Mouse (Mus musculus) limb, embryonic 13.5 days (tissue): ENCODE data around the gene Chm. TPM values are rescaled to one million over a fixed set of nuclear protein-coding genes. Genes with fewer than 3 reads are reported as not detected.
A peak's percentile ranks its signal among the peaks of the same experiment; 100 is the strongest.
"Not testable (repeated sequence)": the region's sequence is repeated elsewhere in the genome, so short reads cannot be mapped to it uniquely, and the experiment has no call there.

Source experiments
- ATAC-seq: fragments of 200-750 bp; cut with Nextera tagmentation; 2 replicates; pipeline ENCODE4 v1.8.0; 2017; ENCODE audit warnings: low read depth, moderate number of reproducible peaks, moderate TSS enrichment; ENCODE audit not compliant: low FRiP score
- H3K27ac ChIP-seq: fragments of 300-500 bp; sonication (generic); 2 replicates; pipeline ENCODE4 v1.5.1; 2015; ENCODE audit warnings: inconsistent platforms, mild to moderate bottlenecking, moderate library complexity
- H3K27me3 ChIP-seq: fragments of 300-500 bp; sonication (generic); 2 replicates; pipeline ENCODE4 v1.6.1; 2015; ENCODE audit warnings: mild to moderate bottlenecking, inconsistent platforms
- H3K36me3 ChIP-seq: fragments of 300-500 bp; sonication (generic); 2 replicates; pipeline ENCODE4 v1.6.1; 2015; ENCODE audit warnings: inconsistent platforms, mild to moderate bottlenecking, moderate library complexity
- H3K4me1 ChIP-seq: fragments of 300-500 bp; sonication (generic); 2 replicates; pipeline ENCODE4 v1.6.1; 2015; ENCODE audit warnings: inconsistent platforms
- H3K4me2 ChIP-seq: fragments of 300-500 bp; sonication (generic); replicated peaks from 2 replicates; pipeline ENCODE4 v1.6.1; 2015; ENCODE audit warnings: inconsistent platforms, mild to moderate bottlenecking, moderate library complexity
- H3K4me3 ChIP-seq: fragments of 300-500 bp; sonication (generic); 2 replicates; pipeline ENCODE4 v1.5.1; 2015; ENCODE audit warnings: moderate library complexity, mild to moderate bottlenecking, inconsistent platforms
- H3K9ac ChIP-seq: fragments of 300-500 bp; sonication (generic); 2 replicates; pipeline ENCODE4 v1.6.1; 2015; ENCODE audit warnings: mild to moderate bottlenecking, inconsistent platforms
- H3K9me3 ChIP-seq: fragments of 300-500 bp; sonication (generic); 2 replicates; pipeline ENCODE4 v1.6.1; 2016; ENCODE audit warnings: inconsistent platforms
- whole genome bisulfite sequencing: fragments of 180-500 bp; shearing (Covaris S2); methylation state at CpG from one replicate; pipeline ENCODE4 v1.1.7; 2015; 5-methylcytosine and 5-hydroxymethylcytosine counted together
- polyA plus RNA-seq: library from polyadenylated mRNA; unstranded; fragments of >200 nt; fragmentation: Nextera tagmentation; extraction: Ambion mirVana; gene quantifications from 2 replicates; pipeline ENCODE4 v1.2.1, GENCODE M21; 2015

Gene Chm
- polyA plus RNA-seq: 12.0 and 13.9 TPM in 2 replicates

DNA sequence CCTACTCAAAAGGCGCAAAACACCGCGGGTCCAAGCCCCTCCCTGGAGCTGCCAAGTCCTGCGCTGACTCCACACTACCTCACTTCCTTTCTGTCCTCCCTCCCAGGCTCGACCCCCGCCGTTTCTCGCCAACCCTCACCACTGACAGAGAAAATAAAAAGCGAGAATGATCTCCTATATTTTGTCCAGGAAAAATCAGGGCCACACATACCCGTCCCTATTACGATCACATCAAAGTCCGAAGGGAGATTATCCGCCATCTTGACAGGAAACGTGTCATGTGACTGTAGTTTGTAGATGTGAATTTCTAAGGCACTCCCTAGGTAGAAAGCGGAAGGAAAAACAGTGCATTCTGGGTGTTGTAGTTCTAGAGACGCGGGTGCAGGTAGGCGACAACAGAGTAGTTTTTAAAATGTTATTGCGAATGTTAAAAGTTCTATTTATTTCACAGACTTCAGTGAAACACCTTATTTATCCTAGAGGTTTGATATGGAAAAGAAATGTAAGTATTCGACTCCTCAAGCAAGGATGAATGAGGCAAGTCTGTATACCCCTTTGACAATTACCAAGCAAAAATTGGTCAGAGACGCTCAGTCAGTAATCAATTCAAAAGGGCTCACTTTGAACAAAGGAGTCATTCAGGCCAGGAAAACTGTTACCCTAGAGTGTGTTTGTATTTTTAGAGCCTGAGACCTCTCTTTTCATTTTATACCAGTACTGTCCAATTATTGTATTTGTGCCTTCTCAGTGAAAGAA is at the start of gene Chm:
Gene Chm (minus strand): TSS at position 288 of the 756 bp plus-strand sequence.
- Histone ChIP-seq H3K9me3 (no peaks in the 10 kb centered on the region), H3K4me3 (peak within 1 kb of the TSS; percentile 52), H3K4me2 (peak within 1 kb of the TSS; percentile 60), H3K27me3 (no peaks in the 10 kb centered on the region), H3K9ac (peak within 1 kb of the TSS; percentile 61), H3K36me3 (no peaks in the 10 kb centered on the region), H3K27ac (no peak within 1 kb of the TSS), H3K4me1 (no peaks in the 10 kb centered on the region)
- peak; percentile 96 for ATAC-seq
- WGBS: 14% methylated on average over 21 of the region's 21 CpGs

DNA sequence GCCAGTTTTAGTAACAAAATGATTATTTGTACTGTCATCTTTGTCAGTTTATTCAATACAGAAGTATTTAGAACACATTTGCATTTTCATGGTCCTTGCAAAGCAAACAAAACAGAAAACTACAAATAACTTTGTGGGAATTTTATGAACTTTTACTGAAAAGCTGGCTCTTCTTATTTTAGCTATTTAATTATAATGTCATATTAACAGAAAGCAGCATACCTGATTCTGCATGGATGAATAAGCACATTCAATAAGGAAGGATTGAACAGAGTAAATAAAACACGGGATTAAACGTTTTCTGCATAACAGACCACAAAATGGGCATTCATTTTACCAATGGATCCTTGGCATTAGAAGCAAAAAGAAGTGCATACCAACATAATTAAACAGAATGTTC is 8.6 kb upstream of the Chm start:
- H3K9ac ChIP-seq: no peak overlapping the region
- no peaks in the 10 kb centered on the region for H3K27me3 ChIP-seq
- H3K4me3 ChIP-seq: no peak overlapping the region
- H3K27ac ChIP-seq: no peak overlapping the region
- H3K9me3 ChIP-seq: no peaks in the 10 kb centered on the region
- no peak for ATAC-seq
- no peaks in the 10 kb centered on the region for H3K4me1 ChIP-seq
- WGBS: 56% methylated on average over 2 of the region's 2 CpGs
- no peaks in the 10 kb centered on the region for H3K36me3 ChIP-seq
- no peak overlapping the region for H3K4me2 ChIP-seq

DNA sequence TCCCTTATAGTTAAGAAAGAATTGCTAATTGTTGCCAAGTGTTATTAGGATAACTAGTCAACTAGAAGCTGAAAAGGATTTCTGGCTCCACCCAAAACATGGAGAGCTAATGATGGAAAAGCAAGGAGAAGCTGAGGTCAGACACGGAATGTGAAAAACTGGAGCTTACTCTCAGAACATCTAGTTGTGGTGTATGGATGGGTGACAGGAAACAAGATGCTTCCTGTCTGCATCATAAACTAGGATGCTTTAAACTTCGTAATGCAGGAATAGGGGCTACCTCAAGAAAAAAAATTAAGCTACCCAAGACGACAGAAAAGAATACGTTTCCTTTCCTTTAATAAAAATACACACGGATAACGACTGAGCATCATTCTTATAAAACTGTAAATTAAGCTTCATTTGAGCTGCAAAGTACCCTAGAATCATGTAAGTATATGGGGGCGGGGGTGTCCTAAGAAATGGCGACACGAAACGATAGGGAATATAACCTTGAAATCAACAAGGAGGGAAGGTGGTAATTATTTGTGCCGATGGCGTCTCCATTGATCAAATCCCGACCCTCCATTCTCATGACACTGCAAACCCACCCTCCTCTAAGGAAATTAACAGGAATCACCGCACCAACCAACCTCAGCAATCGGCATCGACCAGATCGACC is 618 bp downstream of the Chm start:
- Histone ChIP-seq H3K4me1 (no peaks in the 10 kb centered on the region), H3K36me3 (no peaks in the 10 kb centered on the region), H3K9ac (peak overlapping the region; percentile 61), H3K27me3 (no peaks in the 10 kb centered on the region), H3K9me3 (no peaks in the 10 kb centered on the region), H3K27ac (no peak overlapping the region), H3K4me3 (peak overlapping the region; percentile 52), H3K4me2 (peak overlapping the region; percentile 60)
- ATAC-seq: no peak
- 20% methylated on average over 17 of the region's 17 CpGs for whole genome bisulfite sequencing

DNA sequence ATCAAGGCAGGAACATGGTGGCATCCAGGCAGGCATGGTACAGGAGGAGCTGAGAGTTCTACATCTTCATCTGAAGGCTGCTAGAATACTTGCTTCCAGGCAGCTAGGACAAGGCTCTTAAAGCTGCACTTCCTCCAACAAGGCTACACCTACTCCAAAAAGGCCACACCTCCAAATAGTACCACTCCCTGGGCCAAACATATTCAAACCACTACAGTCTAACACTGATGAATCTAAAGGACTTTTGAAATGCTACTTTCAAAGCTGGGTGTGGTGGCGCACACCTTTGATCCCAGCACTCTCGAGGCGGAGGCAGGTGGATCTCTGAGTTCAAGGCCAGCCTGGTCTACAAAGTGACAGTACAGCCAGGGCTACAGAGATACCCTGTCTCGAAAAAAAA is 4.5 kb downstream of the Chm start:
- 90% methylated on average over 4 of the region's 4 CpGs for WGBS

DNA sequence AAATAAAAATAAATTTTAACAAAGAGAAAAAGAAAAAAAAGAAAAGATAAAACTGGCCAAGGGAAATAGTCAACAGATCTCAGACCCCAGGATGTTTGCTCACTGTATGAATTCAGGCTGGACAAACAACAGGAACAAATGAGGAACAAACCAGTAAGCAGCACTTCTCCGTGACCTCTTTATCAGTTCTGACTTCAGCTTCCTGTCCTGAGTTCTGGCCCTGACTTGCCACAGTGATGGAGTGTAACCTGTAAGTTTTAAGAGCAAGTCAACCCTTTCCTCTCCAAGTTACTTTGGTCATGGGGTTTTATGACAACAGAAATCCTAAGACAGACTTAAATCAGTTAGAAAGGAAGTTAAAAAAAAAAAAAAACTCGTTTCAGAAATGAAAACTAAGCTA is 12.6 kb downstream of the Chm start:
- Histone ChIP-seq H3K36me3 (no peaks in the 10 kb centered on the region), H3K4me1 (no peaks in the 10 kb centered on the region), H3K4me2 (no peak overlapping the region), H3K27ac (no peak overlapping the region), H3K9ac (no peak overlapping the region), H3K4me3 (no peak overlapping the region), H3K9me3 (no peaks in the 10 kb centered on the region), H3K27me3 (no peaks in the 10 kb centered on the region)
- no peak for ATAC-seq
- WGBS: 72% methylated on average over 2 of the region's 2 CpGs

More for the DNA sequence above, 4.5 kb downstream of the Chm start:
- H3K9me3 ChIP-seq, H3K36me3 ChIP-seq, H3K4me2 ChIP-seq, H3K4me1 ChIP-seq, H3K9ac ChIP-seq, H3K27ac ChIP-seq, H3K4me3 ChIP-seq, H3K27me3 ChIP-seq, ATAC-seq: not testable (repeated sequence)

DNA sequence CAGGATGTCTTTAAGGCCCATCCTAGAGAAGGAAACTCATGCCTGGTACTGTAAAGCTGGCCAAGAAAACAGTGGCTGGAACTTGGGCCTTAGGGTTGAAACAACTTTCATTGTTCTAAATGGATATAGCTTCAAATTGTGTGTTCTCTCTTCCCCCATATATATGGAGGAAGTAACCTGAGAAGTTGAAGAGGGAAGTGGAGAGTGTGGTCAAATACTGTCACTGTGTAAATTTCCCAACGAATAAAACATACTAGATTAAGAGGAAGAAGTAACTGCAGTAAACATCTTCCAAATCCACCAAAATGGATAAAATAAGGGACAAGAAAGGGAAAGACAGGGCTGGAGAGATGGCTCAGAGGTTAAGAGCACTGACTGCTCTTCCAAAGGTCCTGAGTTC is 13.0 kb downstream of the Chm start:
- Histone ChIP-seq H3K9ac (no peak overlapping the region), H3K36me3 (no peaks in the 10 kb centered on the region), H3K4me3 (no peak overlapping the region), H3K9me3 (no peaks in the 10 kb centered on the region), H3K4me2 (no peak overlapping the region), H3K27me3 (no peaks in the 10 kb centered on the region), H3K4me1 (no peaks in the 10 kb centered on the region), H3K27ac (no peak overlapping the region)
- no peak for ATAC-seq
- WGBS: 76% methylated on average over 1 of the region's 1 CpGs

DNA sequence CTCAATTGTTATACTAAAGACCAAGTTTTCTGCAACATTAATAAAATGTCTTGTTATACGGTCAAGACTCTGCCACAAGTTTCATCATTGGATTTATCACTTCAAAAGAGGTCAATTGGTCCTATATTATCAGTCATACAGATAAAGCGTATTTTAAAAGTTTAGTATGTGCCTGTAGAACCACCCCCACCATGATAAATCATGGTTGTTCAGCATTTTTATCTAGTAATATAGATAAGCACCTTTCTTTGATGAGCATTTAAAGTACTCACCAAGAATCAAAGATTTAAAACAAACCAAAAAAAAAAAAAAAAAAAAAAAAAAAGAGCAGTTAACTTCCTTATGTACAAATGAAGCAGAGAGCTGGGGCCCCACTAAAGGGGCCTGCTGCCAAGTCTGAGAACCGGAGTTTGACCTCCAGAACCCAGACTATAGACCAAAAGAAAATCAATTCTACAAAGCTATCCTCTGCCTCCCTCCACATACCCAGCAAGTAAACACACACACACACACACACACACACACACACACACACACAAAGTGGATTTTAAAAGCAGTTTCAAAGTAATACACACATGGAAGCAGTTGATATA is 25.0 kb downstream of the Chm start:
- H3K9me3 ChIP-seq: no peaks in the 10 kb centered on the region
- no peak overlapping the region for H3K9ac ChIP-seq
- 0 out of 2 replicates have a peak, but pooled peaks cover 4% of the 10 kb centered on the region for H3K36me3 ChIP-seq
- H3K27ac ChIP-seq: no peak overlapping the region
- H3K27me3 ChIP-seq: no peaks in the 10 kb centered on the region
- no peak for ATAC-seq
- no peak overlapping the region for H3K4me3 ChIP-seq
- 62% methylated on average over 3 of the region's 3 CpGs for WGBS
- no peak overlapping the region for H3K4me2 ChIP-seq
- no peaks in the 10 kb centered on the region for H3K4me1 ChIP-seq

DNA sequence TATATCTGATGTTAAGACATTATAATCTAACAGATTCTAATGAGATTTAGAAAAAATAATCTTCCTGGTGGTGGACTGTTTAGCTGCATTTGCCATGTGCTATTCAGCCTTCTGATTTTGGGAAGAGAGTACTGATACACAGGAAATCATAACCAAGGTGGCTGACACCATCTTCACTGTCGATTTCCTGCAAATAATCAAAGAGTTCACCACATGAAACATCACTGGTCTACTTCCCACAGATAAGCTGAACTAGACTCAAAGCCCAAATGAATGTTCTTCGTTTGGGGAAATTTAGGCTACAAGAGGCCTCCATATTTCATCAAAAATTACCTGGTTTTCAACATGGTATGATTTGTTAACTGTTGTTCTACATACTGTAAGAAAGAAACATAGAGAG is 101.1 kb downstream of the Chm start:
- Histone ChIP-seq H3K27me3 (no peaks in the 10 kb centered on the region), H3K4me1 (no peaks in the 10 kb centered on the region), H3K27ac (no peak overlapping the region), H3K9ac (no peak overlapping the region), H3K4me3 (no peak overlapping the region), H3K36me3 (no peaks in the 10 kb centered on the region), H3K9me3 (no peaks in the 10 kb centered on the region), H3K4me2 (no peak overlapping the region)
- no peak for ATAC-seq
- 83% methylated on average over 2 of the region's 2 CpGs for WGBS

DNA sequence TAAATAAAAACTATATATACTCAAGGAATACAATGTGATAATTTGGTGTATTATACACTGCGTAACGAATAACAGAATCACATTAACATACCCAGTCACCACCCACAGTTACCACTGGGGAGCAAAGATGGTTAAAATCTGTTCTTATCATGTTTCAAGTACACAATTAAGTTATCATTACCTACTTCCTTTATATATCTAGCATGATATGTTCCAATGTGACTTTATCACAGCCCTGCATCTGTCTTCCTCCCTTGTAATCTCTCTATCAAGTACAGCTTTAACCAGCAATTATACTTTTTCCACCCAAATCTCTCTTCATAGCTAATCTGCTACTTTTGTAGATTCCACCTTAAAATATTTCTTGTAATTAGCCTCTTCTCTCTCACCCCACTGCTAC is 109.3 kb downstream of the Chm start:
- no peaks in the 10 kb centered on the region for H3K27me3 ChIP-seq
- H3K27ac ChIP-seq: no peak overlapping the region
- H3K4me1 ChIP-seq: no peaks in the 10 kb centered on the region
- H3K4me2 ChIP-seq: no peak overlapping the region
- H3K9ac ChIP-seq: no peak overlapping the region
- H3K4me3 ChIP-seq: no peak overlapping the region
- ATAC-seq: no peak
- peaks cover 4% of the 10 kb centered on the region; the same call in 1 of the 2 replicates for H3K36me3 ChIP-seq
- no peaks in the 10 kb centered on the region for H3K9me3 ChIP-seq
- 67% methylated on average over 2 of the region's 2 CpGs for WGBS

DNA sequence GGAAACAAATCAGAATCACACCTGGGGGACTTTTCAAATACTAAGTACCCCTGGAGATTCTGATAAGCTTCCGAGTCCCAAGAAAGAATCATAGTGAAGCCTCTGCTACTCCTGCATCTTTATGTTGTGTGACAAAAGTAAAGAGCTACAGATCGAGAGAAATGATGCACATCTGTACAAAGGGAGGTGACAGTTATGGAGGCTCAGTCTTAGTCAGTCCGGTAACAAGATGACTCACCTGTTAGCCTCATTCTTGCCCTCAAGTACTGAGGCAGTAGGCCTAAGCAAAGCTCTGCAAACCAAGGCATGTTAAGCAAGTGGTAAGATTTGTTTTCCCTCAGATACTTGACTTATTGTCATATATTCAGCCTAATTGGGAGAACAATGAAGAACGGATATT is 110.5 kb downstream of the Chm start:
- Histone ChIP-seq H3K27me3 (no peaks in the 10 kb centered on the region), H3K36me3 (peaks cover 5% of the 10 kb centered on the region; the same call in 1 of the 2 replicates), H3K9ac (no peak overlapping the region), H3K9me3 (no peaks in the 10 kb centered on the region), H3K27ac (no peak overlapping the region), H3K4me1 (no peaks in the 10 kb centered on the region), H3K4me3 (no peak overlapping the region), H3K4me2 (no peak overlapping the region)
- no peak for ATAC-seq
- 75% methylated on average over 4 of the region's 4 CpGs for WGBS

DNA sequence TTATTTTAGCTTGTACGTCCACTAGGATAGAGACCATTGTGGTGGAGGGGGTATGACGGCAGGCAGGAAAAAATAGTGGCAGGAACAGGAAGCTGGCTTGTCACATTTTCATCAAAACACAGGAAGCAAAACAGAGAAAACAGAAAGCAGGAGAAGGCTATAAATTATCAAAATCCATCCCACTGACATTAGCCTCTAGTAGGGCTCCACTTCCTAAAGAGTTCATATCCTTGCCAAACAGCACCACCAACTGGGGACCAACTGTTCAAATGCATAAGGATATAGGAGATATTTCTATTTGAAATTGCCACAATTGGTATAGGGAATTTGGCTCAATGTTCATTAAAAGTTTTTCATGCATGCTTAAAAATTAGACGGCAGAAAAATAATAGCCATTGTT is 181.7 kb downstream of the Chm start:
- 73% methylated on average over 3 of the region's 3 CpGs for WGBS
- no peak overlapping the region for H3K4me3 ChIP-seq

DNA sequence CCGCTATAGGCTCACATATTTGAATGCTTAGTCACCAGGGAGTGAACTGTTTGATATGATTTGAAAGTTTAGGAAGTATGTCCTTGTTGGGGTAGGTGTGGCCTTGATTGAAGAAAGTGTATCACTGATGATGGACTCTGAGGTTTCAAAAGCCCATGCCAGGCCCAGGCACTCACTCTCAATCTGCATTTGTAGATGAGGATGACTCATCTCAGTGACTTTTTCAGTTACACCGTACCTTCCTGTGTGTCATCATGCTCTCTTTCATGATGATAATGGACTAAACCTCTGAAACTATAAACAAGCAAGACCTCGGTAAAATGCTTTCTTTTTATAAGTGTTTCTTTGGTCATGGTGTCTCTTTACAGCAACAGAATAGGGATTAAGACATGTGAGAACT is 183.1 kb downstream of the Chm start:
- Histone ChIP-seq H3K4me2 (no peak overlapping the region), H3K4me3 (no peak overlapping the region), H3K9me3 (no peaks in the 10 kb centered on the region), H3K9ac (no peak overlapping the region), H3K36me3 (no peaks in the 10 kb centered on the region), H3K27ac (no peak overlapping the region), H3K4me1 (no peaks in the 10 kb centered on the region), H3K27me3 (no peaks in the 10 kb centered on the region)
- ATAC-seq: no peak
- WGBS: 80% methylated on average over 3 of the region's 3 CpGs

More for the DNA sequence above, 181.7 kb downstream of the Chm start:
- no peaks in the 10 kb centered on the region for H3K36me3 ChIP-seq
- no peak overlapping the region for H3K27ac ChIP-seq
- H3K27me3 ChIP-seq: no peaks in the 10 kb centered on the region
- H3K4me1 ChIP-seq: no peaks in the 10 kb centered on the region
- no peak overlapping the region for H3K9ac ChIP-seq
- ATAC-seq: no peak
- no peaks in the 10 kb centered on the region for H3K9me3 ChIP-seq
- H3K4me2 ChIP-seq: no peak overlapping the region
